Mouse (Mus musculus) liver, embryonic 15.5 days (tissue): ENCODE measurements around the gene Oprm1. TPM values are rescaled to one million over a fixed set of nuclear protein-coding genes. Genes with fewer than 3 reads are reported as not detected.

ENCODE experiments used
- ATAC-seq: fragments of 200-750 bp; cut with Nextera tagmentation; 2 replicates; pipeline ENCODE4 v1.8.0; 2017; ENCODE audit warnings: moderate number of reproducible peaks, mild to moderate bottlenecking, moderate library complexity; ENCODE audit not compliant: insufficient read depth
- H3K27ac ChIP-seq: fragments of 300-500 bp; sonication (generic); replicated peaks from 2 replicates; pipeline ENCODE4 v1.5.1; 2015; ENCODE audit warnings: mild to moderate bottlenecking, inconsistent platforms
- H3K27me3 ChIP-seq: fragments of 300-500 bp; sonication (generic); 2 replicates; pipeline ENCODE4 v1.6.1; 2015; ENCODE audit warnings: mild to moderate bottlenecking, inconsistent platforms
- H3K36me3 ChIP-seq: fragments of 300-500 bp; sonication (generic); replicated peaks from 2 replicates; pipeline ENCODE4 v1.6.1; 2015; ENCODE audit warnings: moderate library complexity, mild to moderate bottlenecking, inconsistent platforms
- H3K4me1 ChIP-seq: fragments of 300-500 bp; sonication (generic); replicated peaks from 2 replicates; pipeline ENCODE4 v1.6.1; 2015; ENCODE audit warnings: inconsistent platforms
- H3K4me2 ChIP-seq: fragments of 300-500 bp; sonication (generic); 2 replicates; pipeline ENCODE4 v1.6.1; 2015; ENCODE audit warnings: moderate library complexity, mild to moderate bottlenecking, inconsistent platforms
- H3K4me3 ChIP-seq: fragments of 300-500 bp; sonication (generic); replicated peaks from 2 replicates; pipeline ENCODE4 v1.5.1; 2015; ENCODE audit warnings: mild to moderate bottlenecking, inconsistent platforms
- H3K9ac ChIP-seq: fragments of 300-500 bp; sonication (generic); 2 replicates; pipeline ENCODE4 v1.6.1; 2015; ENCODE audit warnings: moderate library complexity, mild to moderate bottlenecking, inconsistent platforms
- H3K9me3 ChIP-seq: fragments of 300-500 bp; sonication (generic); replicated peaks from 2 replicates; pipeline ENCODE4 v1.6.1; 2016; ENCODE audit warnings: inconsistent platforms
- WGBS: fragments of 180-500 bp; shearing (Covaris S2); methylation state at CpG from one replicate; pipeline ENCODE4 v1.1.7; 2015; ENCODE audit warnings: mixed read lengths; ENCODE audit not compliant: insufficient replicate concordance; 5-methylcytosine and 5-hydroxymethylcytosine counted together
- polyA plus RNA-seq: library from polyadenylated mRNA; unstranded; fragments of >200 nt; fragmentation: Nextera tagmentation; extraction: Ambion mirVana; gene quantifications from 2 replicates; pipeline ENCODE4 v1.2.1, GENCODE M21; 2015

Oprm1 gene
- polyA plus RNA-seq, 1 experiment from 2014 or later = not detected

GRCm38 (mm10) chr10:7049901-7050300 is 291.6 kb downstream of the Oprm1 start:
- 18% methylated on average over 3 of the region's 3 CpGs for WGBS
- ATAC-seq = no peak
- Histone ChIP-seq H3K4me3 (no peak overlapping the region), H3K36me3 (no peaks in the 10 kb centered on the region), H3K27ac (no peak overlapping the region), H3K9me3 (no peaks in the 10 kb centered on the region), H3K4me1 (no peaks in the 10 kb centered on the region), H3K4me2 (no peak overlapping the region), H3K27me3 (no peaks in the 10 kb centered on the region), H3K9ac (no peak overlapping the region)

GRCm38 (mm10) chr10:7052315-7053017 is 294.2 kb downstream of the Oprm1 start, which contains the start of gene Ipcef1:
Gene Ipcef1 (minus strand): TSS chr10:7052478.
- Histone ChIP-seq H3K27me3 (no peaks in the 10 kb centered on the region), H3K36me3 (no peaks in the 10 kb centered on the region), H3K9me3 (no peaks in the 10 kb centered on the region), H3K4me2 (no peak within 1 kb of the TSS), H3K4me3 (no peak within 1 kb of the TSS), H3K4me1 (no peaks in the 10 kb centered on the region), H3K27ac (no peak within 1 kb of the TSS), H3K9ac (no peak within 1 kb of the TSS)
- ATAC-seq = no peak
- 20% methylated on average over 12 of the region's 12 CpGs for WGBS

- Histone ChIP-seq H3K9ac (no peak overlapping the region), H3K4me2 (no peak overlapping the region), H3K36me3 (no peaks in the 10 kb centered on the region), H3K4me1 (no peaks in the 10 kb centered on the region), H3K9me3 (no peaks in the 10 kb centered on the region), H3K27me3 (no peaks in the 10 kb centered on the region), H3K4me3 (no peak overlapping the region), H3K27ac (no peak overlapping the region)
- no peak for ATAC-seq
- WGBS = 46% methylated on average over 6 of the region's 6 CpGs
Observed at GRCm38 (mm10) chr10:7054560-7055205, 296.4 kb downstream of the Oprm1 start.

GRCm38 (mm10) chr10:7057546-7057945 is 299.2 kb downstream of the Oprm1 start:
- ATAC-seq = no peak
- H3K36me3 ChIP-seq = no peaks in the 10 kb centered on the region
- no peak overlapping the region for H3K4me2 ChIP-seq
- no peak overlapping the region for H3K4me3 ChIP-seq
- H3K27ac ChIP-seq = no peak overlapping the region
- no peaks in the 10 kb centered on the region for H3K4me1 ChIP-seq
- no peaks in the 10 kb centered on the region for H3K27me3 ChIP-seq
- WGBS = 44% methylated on average over 1 of the region's 1 CpGs
- no peak overlapping the region for H3K9ac ChIP-seq
- H3K9me3 ChIP-seq = no peaks in the 10 kb centered on the region

- Histone ChIP-seq H3K4me3 (no peak overlapping the region), H3K4me1 (no peaks in the 10 kb centered on the region), H3K27ac (no peak overlapping the region), H3K27me3 (no peaks in the 10 kb centered on the region), H3K9ac (no peak overlapping the region), H3K4me2 (no peak overlapping the region), H3K36me3 (no peaks in the 10 kb centered on the region), H3K9me3 (no peaks in the 10 kb centered on the region)
- ATAC-seq = no peak
- WGBS = 45% methylated on average over 5 of the region's 5 CpGs
Observed at GRCm38 (mm10) chr10:7060326-7060725, 302.0 kb downstream of the Oprm1 start.

GRCm38 (mm10) chr10:7062993-7063392 is 304.7 kb downstream of the Oprm1 start:
- Histone ChIP-seq H3K4me1 (no peaks in the 10 kb centered on the region), H3K9me3 (no peaks in the 10 kb centered on the region), H3K27me3 (no peaks in the 10 kb centered on the region), H3K36me3 (no peaks in the 10 kb centered on the region), H3K4me3 (0 out of 2 replicates have a peak overlapping the region, but pooled peaks have one; percentile 21), H3K9ac (no peak overlapping the region), H3K4me2 (no peak overlapping the region), H3K27ac (no peak overlapping the region)
- ATAC-seq = no peak
- WGBS = 10% methylated on average over 7 of the region's 7 CpGs

GRCm38 (mm10) chr10:7063752-7064457 is 305.6 kb downstream of the Oprm1 start:
- 32% methylated on average over 9 of the region's 9 CpGs for WGBS
- no peak overlapping the region for H3K9ac ChIP-seq
- no peak overlapping the region for H3K27ac ChIP-seq

GRCm38 (mm10) chr10:7068608-7069007 is 310.3 kb downstream of the Oprm1 start:
- H3K9ac ChIP-seq = no peak overlapping the region
- H3K4me1 ChIP-seq = no peaks in the 10 kb centered on the region
- no peak overlapping the region for H3K27ac ChIP-seq
- H3K27me3 ChIP-seq = no peaks in the 10 kb centered on the region
- no peaks in the 10 kb centered on the region for H3K9me3 ChIP-seq
- no peak overlapping the region for H3K4me2 ChIP-seq
- H3K4me3 ChIP-seq = no peak overlapping the region
- ATAC-seq = no peak
- H3K36me3 ChIP-seq = no peaks in the 10 kb centered on the region
- WGBS = 59% methylated on average over 12 of the region's 12 CpGs

More at GRCm38 (mm10) chr10:7063752-7064457, 305.6 kb downstream of the Oprm1 start:
- Histone ChIP-seq H3K36me3 (no peaks in the 10 kb centered on the region), H3K4me2 (no peak overlapping the region), H3K9me3 (no peaks in the 10 kb centered on the region), H3K4me3 (peak overlapping the region; percentile 21; the same call in 1 of the 2 replicates), H3K4me1 (no peaks in the 10 kb centered on the region), H3K27me3 (no peaks in the 10 kb centered on the region)
- no peak for ATAC-seq

GRCm38 (mm10) chr10:7069090-7069489 is 310.8 kb downstream of the Oprm1 start:
- 64% methylated on average over 2 of the region's 2 CpGs for whole genome bisulfite sequencing
- Histone ChIP-seq H3K4me3 (no peak overlapping the region), H3K4me2 (no peak overlapping the region), H3K36me3 (no peaks in the 10 kb centered on the region), H3K27ac (no peak overlapping the region), H3K27me3 (no peaks in the 10 kb centered on the region), H3K9me3 (no peaks in the 10 kb centered on the region), H3K9ac (no peak overlapping the region), H3K4me1 (no peaks in the 10 kb centered on the region)
- ATAC-seq = no peak

GRCm38 (mm10) chr10:7070100-7070835 is 312.0 kb downstream of the Oprm1 start:
- WGBS = 46% methylated on average over 8 of the region's 8 CpGs
- no peak overlapping the region for H3K9ac ChIP-seq
- no peaks in the 10 kb centered on the region for H3K4me1 ChIP-seq
- no peaks in the 10 kb centered on the region for H3K9me3 ChIP-seq
- H3K4me2 ChIP-seq = no peak overlapping the region
- no peak overlapping the region for H3K4me3 ChIP-seq
- no peak for ATAC-seq
- H3K27me3 ChIP-seq = no peaks in the 10 kb centered on the region
- H3K27ac ChIP-seq = no peak overlapping the region
- H3K36me3 ChIP-seq = no peaks in the 10 kb centered on the region

GRCm38 (mm10) chr10:7070924-7071323 is 312.6 kb downstream of the Oprm1 start:
- no peak overlapping the region for H3K4me3 ChIP-seq
- no peaks in the 10 kb centered on the region for H3K9me3 ChIP-seq
- no peak overlapping the region for H3K4me2 ChIP-seq
- H3K27me3 ChIP-seq = no peaks in the 10 kb centered on the region
- no peak overlapping the region for H3K9ac ChIP-seq
- no peak for ATAC-seq
- no peaks in the 10 kb centered on the region for H3K4me1 ChIP-seq
- no peak overlapping the region for H3K27ac ChIP-seq
- H3K36me3 ChIP-seq = no peaks in the 10 kb centered on the region
- 75% methylated on average over 5 of the region's 5 CpGs for WGBS
